Mouse (Mus musculus) kidney, adult 18-20 months (tissue): ENCODE data around the gene Mcoln3.

ENCODE experiments used
- DNase-seq: peaks from one replicate; pipeline ENCODE4 v3.0.0; 2021

Mcoln3 gene

GRCm38 (mm10) chr3:146117258-146117996 lies at the start of gene Mcoln3:
Gene Mcoln3 (plus strand): TSS chr3:146117450.
- DNase-seq, result no peak

- DNase-seq, result no peak
Measured at GRCm38 (mm10) chr3:146069276-146069675, 48.0 kb upstream of the Mcoln3 start.

DNA sequence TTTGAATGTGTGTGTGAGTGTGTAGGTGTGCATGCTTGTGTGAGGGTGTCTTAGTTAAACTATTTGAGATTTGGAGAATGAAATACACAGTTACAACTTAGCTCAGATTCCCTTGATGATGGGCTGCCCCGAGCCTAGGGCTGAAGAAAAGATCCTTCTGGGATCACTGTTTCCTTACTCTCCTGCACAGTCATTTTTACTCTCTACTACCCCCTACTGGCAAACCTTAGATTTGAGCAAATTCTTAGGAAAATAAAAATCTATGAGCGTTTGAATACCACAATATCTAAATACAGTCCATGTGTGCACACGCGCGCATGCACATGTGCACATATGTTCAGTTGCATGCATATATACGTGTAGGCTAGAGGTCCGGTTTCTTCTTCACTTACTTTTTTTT lies 44.5 kb upstream of the Mcoln3 start:
- no peak for DNase-seq

DNA sequence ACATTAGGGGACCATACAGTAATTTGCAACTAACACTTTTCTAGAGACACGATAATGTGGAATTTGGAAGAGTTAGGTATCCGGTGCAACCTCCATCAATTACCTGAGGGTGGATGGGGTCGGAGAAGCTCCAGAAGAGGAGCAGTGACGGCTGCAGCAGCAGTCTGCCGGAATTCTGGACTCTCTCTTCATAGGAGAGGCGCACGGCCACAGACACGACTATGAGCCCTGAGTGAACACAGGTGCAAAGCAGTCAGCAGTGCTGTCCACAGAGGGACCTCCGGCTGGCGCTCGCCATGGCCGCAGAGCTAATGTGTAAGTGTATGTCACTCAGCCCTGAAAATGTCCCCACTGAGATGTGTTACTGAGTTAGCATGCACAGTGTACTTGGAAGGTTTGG lies 37.0 kb upstream of the Mcoln3 start:
- DNase-seq, result no peak

- no peak for DNase-seq
Measured at GRCm38 (mm10) chr3:146090988-146091657, 26.1 kb upstream of the Mcoln3 start.

- no peak for DNase-seq
Measured at GRCm38 (mm10) chr3:146095066-146095465, 22.2 kb upstream of the Mcoln3 start.

- no peak for DNase-seq
Measured at GRCm38 (mm10) chr3:146096986-146097385, 20.3 kb upstream of the Mcoln3 start.

- no peak for DNase-seq
Measured at GRCm38 (mm10) chr3:146097861-146098260, 19.4 kb upstream of the Mcoln3 start.

- DNase-seq, result no peak
Measured at GRCm38 (mm10) chr3:146099925-146100324, 17.3 kb upstream of the Mcoln3 start.

DNA sequence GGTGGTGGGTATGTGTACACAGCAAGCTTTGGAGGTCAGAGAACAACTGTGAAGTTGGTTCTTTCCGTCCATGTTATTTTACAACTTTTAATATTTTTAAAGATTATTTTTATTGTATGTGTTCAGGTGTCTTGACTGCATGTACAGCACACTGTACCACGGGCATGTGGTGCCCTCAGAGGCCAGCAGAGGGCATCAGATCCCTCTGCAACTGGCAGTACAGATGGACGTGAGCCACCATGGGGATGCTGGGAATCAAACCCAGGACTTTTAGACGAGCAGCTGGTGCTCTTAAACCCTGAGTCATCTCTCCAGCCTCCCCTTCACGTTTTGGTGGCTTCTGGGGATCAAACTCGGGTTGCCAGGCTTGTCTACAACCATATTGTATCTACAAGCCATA lies 15.2 kb upstream of the Mcoln3 start:
- DNase-seq, result no peak

GRCm38 (mm10) chr3:146107116-146107849 lies 10.0 kb upstream of the Mcoln3 start:
- no peak for DNase-seq

DNA sequence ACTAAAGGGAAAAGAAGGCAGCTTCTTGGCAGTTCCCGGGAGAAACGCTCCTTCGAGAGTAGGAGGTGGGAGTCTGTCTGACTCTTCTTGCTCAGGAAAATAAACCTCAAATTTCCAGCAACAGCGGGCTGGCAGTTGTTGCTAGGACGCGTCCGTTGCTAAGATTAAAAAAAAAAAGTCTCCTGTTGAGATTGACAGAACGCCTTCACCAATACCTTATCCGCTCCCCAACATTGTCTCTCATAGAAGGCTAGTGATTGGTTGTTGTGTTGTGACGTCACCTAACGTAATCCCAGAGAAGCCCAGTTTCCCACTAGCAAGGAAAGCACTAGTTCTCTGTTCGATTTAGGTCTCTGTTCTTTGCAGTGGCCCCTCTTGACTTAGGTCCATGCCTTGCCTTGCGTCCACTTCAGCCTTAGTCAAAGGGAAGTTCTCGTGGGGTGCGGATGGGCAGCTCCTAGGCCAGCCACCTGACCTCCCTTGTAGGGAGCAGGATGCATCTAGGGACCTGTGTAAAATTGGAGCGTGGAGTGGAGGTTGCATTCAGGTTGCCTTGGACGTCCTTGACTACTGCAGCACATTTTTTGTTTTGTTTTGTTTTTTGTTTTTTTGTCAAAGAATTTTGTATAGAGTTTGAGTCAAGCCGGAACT lies 9.2 kb upstream of the Mcoln3 start, which contains the start of gene Wdr63:
TSS of gene Wdr63 (minus strand) at position 210 of the 651 bp plus-strand sequence.
- peak; percentile 22 for DNase-seq

DNA sequence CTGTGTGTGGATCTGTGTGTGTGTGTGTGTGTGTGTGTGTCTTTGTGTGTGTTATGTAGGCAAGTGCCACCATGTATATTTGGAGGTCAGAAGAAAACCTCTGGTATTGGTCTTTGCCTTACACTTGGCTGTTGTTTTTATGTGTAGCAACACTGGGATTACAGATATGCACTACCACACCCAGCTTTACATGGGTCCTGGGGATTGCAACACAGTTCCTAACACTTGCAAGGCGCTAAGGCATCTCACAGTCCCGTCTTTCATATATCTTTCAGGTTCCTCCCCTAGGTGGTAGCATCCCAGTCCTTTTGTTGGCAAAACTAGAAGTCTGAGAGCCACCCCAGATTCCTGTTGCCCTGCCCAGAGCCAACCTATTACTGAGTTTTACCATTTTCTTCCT lies 8.3 kb upstream of the Mcoln3 start:
- DNase-seq, result no peak

GRCm38 (mm10) chr3:146110358-146110757 lies 6.9 kb upstream of the Mcoln3 start:
- DNase-seq, result no peak

GRCm38 (mm10) chr3:146110916-146111315 lies 6.3 kb upstream of the Mcoln3 start:
- no peak for DNase-seq

GRCm38 (mm10) chr3:146117997-146118457 lies 777 bp downstream of the Mcoln3 start:
- DNase-seq, result no peak

GRCm38 (mm10) chr3:146121310-146122124 lies 4.3 kb downstream of the Mcoln3 start:
- no peak for DNase-seq

DNA sequence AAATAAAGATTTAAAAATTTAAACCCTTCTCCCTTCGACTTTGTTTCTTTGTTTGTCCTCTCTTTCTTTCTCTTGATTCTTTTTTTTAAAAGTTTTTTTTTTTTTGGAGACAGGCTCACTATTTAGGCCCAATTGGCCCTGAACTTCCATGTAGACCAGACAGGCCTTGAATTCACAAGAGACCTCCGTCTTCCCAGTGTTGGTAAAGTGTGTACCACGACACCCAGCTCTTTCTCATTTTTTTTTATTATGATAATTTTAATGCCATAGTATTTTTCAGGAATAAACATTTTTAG lies 4.8 kb downstream of the Mcoln3 start:
- no peak for DNase-seq

DNA sequence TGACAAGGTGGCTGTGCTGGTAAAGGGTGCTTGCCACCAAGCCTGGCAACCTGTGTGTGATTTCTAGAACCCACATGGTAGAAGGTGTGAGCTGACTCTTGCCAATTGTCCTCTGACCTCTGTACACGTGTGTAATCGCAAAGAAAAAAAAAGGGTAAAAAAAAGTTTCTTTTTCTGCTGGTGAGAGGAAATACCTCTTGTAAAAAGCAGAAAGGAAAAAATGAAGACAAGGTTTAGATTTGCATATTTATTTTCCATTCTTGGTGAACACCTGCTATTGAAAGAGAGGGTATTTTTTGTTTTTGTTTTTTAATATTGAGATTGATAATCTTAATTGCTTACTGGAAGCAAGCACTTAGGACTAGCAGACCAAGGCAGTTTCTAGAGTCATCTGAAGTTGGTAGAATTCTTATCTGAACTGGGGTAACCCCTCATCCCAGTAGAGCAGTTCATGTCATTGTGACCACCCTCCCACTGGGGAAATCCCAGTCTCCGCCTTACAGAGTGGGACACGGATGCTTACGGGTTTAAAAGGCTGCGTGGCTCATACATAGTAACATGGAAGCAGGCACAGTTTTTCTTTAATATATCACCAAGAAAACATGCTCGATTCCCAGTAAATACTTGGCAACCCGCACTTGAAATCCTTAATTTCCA lies 5.7 kb downstream of the Mcoln3 start:
- no peak for DNase-seq

- no peak for DNase-seq
Measured at GRCm38 (mm10) chr3:146123464-146123825, 6.2 kb downstream of the Mcoln3 start.

GRCm38 (mm10) chr3:146127205-146127604 lies 10.0 kb downstream of the Mcoln3 start:
- no peak for DNase-seq

DNA sequence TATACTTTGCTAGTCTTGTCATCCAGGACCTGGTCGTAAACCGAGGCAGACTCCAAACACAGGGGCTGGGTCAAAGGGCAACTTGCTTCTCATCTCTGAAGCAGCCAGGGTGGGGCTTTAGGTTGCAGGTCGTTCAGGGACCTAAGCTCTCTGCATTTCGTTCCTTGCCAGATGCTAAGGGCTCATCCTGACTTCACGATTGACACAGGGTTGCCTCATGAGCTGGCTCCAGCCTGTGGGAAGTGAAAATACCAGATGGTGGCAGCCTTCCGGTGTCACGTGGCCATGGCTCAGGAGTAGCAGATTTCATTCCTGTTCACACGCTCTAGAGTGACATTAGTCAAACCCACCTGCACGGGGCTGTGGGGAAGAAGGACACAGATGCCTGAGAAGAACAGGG lies 17.6 kb downstream of the Mcoln3 start:
- DNase-seq, result no peak
